Mouse (Mus musculus): Measurements from ENCODE around the gene Gadl1.

DNA sequence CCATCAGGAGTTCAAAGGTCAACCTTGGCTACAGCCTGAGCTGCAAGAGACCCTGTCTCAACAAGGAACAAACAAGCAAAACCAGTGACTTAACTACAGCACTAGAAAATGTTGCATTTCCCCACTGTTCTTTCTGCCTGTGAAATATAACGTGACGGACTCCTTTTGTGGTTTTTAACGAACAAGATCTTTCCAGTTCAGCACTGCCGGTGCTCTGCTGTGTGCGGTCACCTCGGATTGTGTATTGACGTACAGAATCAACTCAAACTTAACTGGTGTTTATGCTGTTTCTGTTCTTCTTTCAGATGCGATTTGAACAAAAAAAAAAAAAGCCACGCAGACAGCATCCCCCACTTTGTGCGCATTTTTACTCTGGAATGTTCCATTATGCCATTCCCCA is 13.4 kb downstream of the Gadl1 start:
- TF ChIP-seq CTCF (IDR thresholded peaks at IDR 0.05; ENCODE audit: extremely low read depth, insufficient read length, insufficient replicate concordance, low read depth, low read length), result no peak
- TF ChIP-seq POLR2A (IDR thresholded peaks at IDR 0.05; ENCODE audit: low read depth, low read length), result no peak
